Mouse (Mus musculus) heart, embryonic 11.5 days (tissue): ENCODE data around the gene Mapk8. TPM values are rescaled to one million over a fixed set of nuclear protein-coding genes. Genes with fewer than 3 reads are reported as not detected.
A peak's percentile ranks its signal among the peaks of the same experiment; 100 is the strongest.

Experiments used
- ATAC-seq: fragments of 200-750 bp; cut with Nextera tagmentation; replicated peaks from 2 replicates; pipeline ENCODE4 v1.8.0; 2017; ENCODE audit warnings: moderate library complexity; ENCODE audit not compliant: insufficient number of reproducible peaks, low FRiP score, low TSS enrichment
- H3K27ac ChIP-seq: fragments of 300-500 bp; sonication (generic); 2 replicates; pipeline ENCODE4 v1.5.1; 2014; ENCODE audit warnings: mild to moderate bottlenecking, low read depth, low read length
- H3K27me3 ChIP-seq: fragments of 300-500 bp; sonication (generic); 2 replicates; pipeline ENCODE4 v1.6.1; 2014; ENCODE audit warnings: mild to moderate bottlenecking, low read length, mixed read lengths; ENCODE audit not compliant: control insufficient read depth, insufficient read depth
- H3K36me3 ChIP-seq: fragments of 300-500 bp; sonication (generic); 2 replicates; pipeline ENCODE4 v1.6.1; 2014; ENCODE audit warnings: mild to moderate bottlenecking, low read length, moderate library complexity, mixed read lengths; ENCODE audit not compliant: control insufficient read depth, insufficient read depth
- H3K4me1 ChIP-seq: fragments of 300-500 bp; sonication (generic); 2 replicates; pipeline ENCODE4 v1.6.1; 2014; ENCODE audit warnings: low read length; ENCODE audit not compliant: control insufficient read depth, insufficient read depth
- H3K4me2 ChIP-seq: fragments of 300-500 bp; sonication (generic); 2 replicates; pipeline ENCODE4 v1.6.1; 2014; ENCODE audit warnings: mild to moderate bottlenecking, moderate library complexity
- H3K4me3 ChIP-seq: fragments of 300-500 bp; sonication (generic); 2 replicates; pipeline ENCODE4 v1.5.1; 2014; ENCODE audit warnings: low read depth, low read length
- H3K9ac ChIP-seq: fragments of 300-500 bp; sonication (generic); 2 replicates; pipeline ENCODE4 v1.6.1; 2014; ENCODE audit warnings: mild to moderate bottlenecking, low read depth, low read length, moderate library complexity
- H3K9me3 ChIP-seq: fragments of 300-500 bp; sonication (generic); replicated peaks from 2 replicates; pipeline ENCODE4 v1.6.1; 2016; ENCODE audit warnings: low read length; ENCODE audit not compliant: control insufficient read depth
- WGBS: fragments of 180-500 bp; shearing (Covaris S2); extraction: QIAGEN DNeasy Blood & Tissue Kit; methylation state at CpG from one replicate; pipeline ENCODE4 v1.1.7; 2014; ENCODE audit not compliant: insufficient replicate concordance; 5-methylcytosine and 5-hydroxymethylcytosine counted together
- polyA plus RNA-seq: library from polyadenylated mRNA; unstranded; fragments of >200 nt; fragmentation: Nextera tagmentation; extraction: Ambion mirVana; gene quantifications from 2 replicates; pipeline ENCODE4 v1.2.1, GENCODE M21; 2014

The Mapk8 gene
- polyA plus RNA-seq, 1 experiment from 2014 or later, result 15.3 TPM

- H3K4me2 ChIP-seq, result no peak overlapping the region
- no peaks in the 10 kb centered on the region for H3K36me3 ChIP-seq
- no peak overlapping the region for H3K9ac ChIP-seq
- H3K27me3 ChIP-seq, result peaks cover 46% of the 10 kb centered on the region
- no peak overlapping the region for H3K27ac ChIP-seq
- 65% methylated on average over 6 of the region's 6 CpGs for WGBS
- no peaks in the 10 kb centered on the region for H3K9me3 ChIP-seq
- H3K4me1 ChIP-seq, result 0 out of 2 replicates have a peak, but pooled peaks cover 7% of the 10 kb centered on the region
- ATAC-seq, result no peak
- no peak overlapping the region for H3K4me3 ChIP-seq
These were observed 94.8 kb downstream of the Mapk8 start for GRCm38 (mm10) chr14:33351984-33352722.

- Histone ChIP-seq H3K4me1 (0 out of 2 replicates have a peak, but pooled peaks cover 7% of the 10 kb centered on the region), H3K27ac (no peak overlapping the region), H3K4me3 (peak overlapping the region; percentile 45), H3K4me2 (peak overlapping the region; percentile 93), H3K27me3 (peaks cover 46% of the 10 kb centered on the region), H3K36me3 (no peaks in the 10 kb centered on the region), H3K9me3 (no peaks in the 10 kb centered on the region), H3K9ac (peak overlapping the region; percentile 18; the same call in 1 of the 2 replicates)
- ATAC-seq, result no peak
- WGBS, result 1% methylated on average over 42 of the region's 42 CpGs
These were observed 95.9 kb downstream of the Mapk8 start for GRCm38 (mm10) chr14:33351019-33351418.

- ATAC-seq, result no peak
- H3K27me3 ChIP-seq, result peaks cover 43% of the 10 kb centered on the region
- no peaks in the 10 kb centered on the region for H3K36me3 ChIP-seq
- H3K4me3 ChIP-seq, result no peak overlapping the region
- H3K27ac ChIP-seq, result no peak overlapping the region
- 0 out of 2 replicates have a peak, but pooled peaks cover 5% of the 10 kb centered on the region for H3K4me1 ChIP-seq
- H3K4me2 ChIP-seq, result no peak overlapping the region
- H3K9me3 ChIP-seq, result no peaks in the 10 kb centered on the region
- WGBS, result 63% methylated on average over 1 of the region's 1 CpGs
- no peak overlapping the region for H3K9ac ChIP-seq
These were observed 98.8 kb downstream of the Mapk8 start for GRCm38 (mm10) chr14:33348146-33348545.

GRCm38 (mm10) chr14:33347738-33348137 is 99.2 kb downstream of the Mapk8 start:
- H3K9me3 ChIP-seq, result no peaks in the 10 kb centered on the region
- no peaks in the 10 kb centered on the region for H3K36me3 ChIP-seq
- H3K9ac ChIP-seq, result no peak overlapping the region
- WGBS, result 56% methylated on average over 4 of the region's 4 CpGs
- H3K27ac ChIP-seq, result no peak overlapping the region
- ATAC-seq, result no peak
- no peak overlapping the region for H3K4me2 ChIP-seq
- H3K27me3 ChIP-seq, result peaks cover 41% of the 10 kb centered on the region
- H3K4me1 ChIP-seq, result 0 out of 2 replicates have a peak, but pooled peaks cover 5% of the 10 kb centered on the region
- no peak overlapping the region for H3K4me3 ChIP-seq

GRCm38 (mm10) chr14:33346546-33346945 is 100.4 kb downstream of the Mapk8 start:
- no peak overlapping the region for H3K9ac ChIP-seq
- WGBS, result 60% methylated on average over 6 of the region's 6 CpGs

GRCm38 (mm10) chr14:33343131-33343725 is 103.7 kb downstream of the Mapk8 start:
- H3K36me3 ChIP-seq, result no peaks in the 10 kb centered on the region
- WGBS, result 87% methylated on average over 14 of the region's 14 CpGs
- no peaks in the 10 kb centered on the region for H3K9me3 ChIP-seq
- no peak for ATAC-seq
- no peak overlapping the region for H3K9ac ChIP-seq
- H3K4me3 ChIP-seq, result no peak overlapping the region
- no peaks in the 10 kb centered on the region for H3K4me1 ChIP-seq
- no peak overlapping the region for H3K27ac ChIP-seq
- peaks cover 3% of the 10 kb centered on the region; the same call in 1 of the 2 replicates for H3K27me3 ChIP-seq
- no peak overlapping the region for H3K4me2 ChIP-seq

More at GRCm38 (mm10) chr14:33346546-33346945, 100.4 kb downstream of the Mapk8 start:
- Histone ChIP-seq H3K27me3 (peaks cover 30% of the 10 kb centered on the region), H3K4me2 (no peak overlapping the region), H3K4me1 (0 out of 2 replicates have a peak, but pooled peaks cover 5% of the 10 kb centered on the region), H3K4me3 (no peak overlapping the region), H3K36me3 (no peaks in the 10 kb centered on the region), H3K27ac (no peak overlapping the region), H3K9me3 (no peaks in the 10 kb centered on the region)
- ATAC-seq, result no peak

- H3K4me1 ChIP-seq, result peaks cover 2% of the 10 kb centered on the region; the same call in 1 of the 2 replicates
- no peaks in the 10 kb centered on the region for H3K36me3 ChIP-seq
- no peak for ATAC-seq
- no peak overlapping the region for H3K9ac ChIP-seq
- H3K27ac ChIP-seq, result no peak overlapping the region
- no peak overlapping the region for H3K4me2 ChIP-seq
- no peaks in the 10 kb centered on the region for H3K9me3 ChIP-seq
- no peak overlapping the region for H3K4me3 ChIP-seq
- H3K27me3 ChIP-seq, result no peaks in the 10 kb centered on the region
- WGBS, result 70% methylated on average over 5 of the region's 5 CpGs
These were observed 108.3 kb downstream of the Mapk8 start for GRCm38 (mm10) chr14:33338684-33339083.

GRCm38 (mm10) chr14:33335733-33336132 is 111.2 kb downstream of the Mapk8 start:
- Histone ChIP-seq H3K4me1 (peaks cover 7% of the 10 kb centered on the region), H3K27ac (no peak overlapping the region), H3K27me3 (no peaks in the 10 kb centered on the region), H3K9me3 (no peaks in the 10 kb centered on the region), H3K4me2 (no peak overlapping the region), H3K36me3 (no peaks in the 10 kb centered on the region), H3K9ac (no peak overlapping the region), H3K4me3 (no peak overlapping the region)
- 67% methylated on average over 6 of the region's 6 CpGs for WGBS
- no peak for ATAC-seq
